ENCODE assay signal across 8 mouse cellular contexts in genomic region chr15:95931013-95931775, GRCm38 (mm10).
DNase-seq lines count a peak whose midpoint lies in the region; ATAC-seq lines count a peak whose summit lies in the region.

No protein-coding gene starts in this region.

- intact Hi-C loops in left cerebral cortex, postnatal 14 days (cut with DNase I): loop anchor here (10.0 kb wide), 1 partner anchor 354 kb away; the partner anchor contains the start of gene Arid2

- peak overlapping the region; percentile 6; the same call in 1 of the 2 replicates for H3K4me2 ChIP-seq in stomach, embryonic 16.5 days (ENCODE audit: low read depth, low read length)

- peaks cover 7% of the 10 kb centered on the region; the same call in 1 of the 2 replicates for H3K4me1 ChIP-seq in stomach, embryonic 16.5 days (ENCODE audit: control insufficient read depth, insufficient read depth, low read length)

- WGBS in stomach, embryonic 16.5 days: 40% methylated on average over 16 of the region's 16 CpGs

- H3K9me3 ChIP-seq in stomach, embryonic 16.5 days (replicated peaks; ENCODE audit: control insufficient read depth, low read length): no peaks in the 10 kb centered on the region

- no peaks in the 10 kb centered on the region for H3K27me3 ChIP-seq in stomach, embryonic 16.5 days (ENCODE audit: control insufficient read depth, insufficient read depth, low read length)

- peak overlapping the region; percentile 71 for H3K27ac ChIP-seq in stomach, embryonic 16.5 days (ENCODE audit: low read length)

- no peak; the same call in 1 of the 2 replicates for ATAC-seq in stomach, embryonic 16.5 days (ENCODE audit: insufficient read depth, low FRiP score)

- H3K9ac ChIP-seq in stomach, embryonic 16.5 days (ENCODE audit: low read length): no peak overlapping the region

- no peak overlapping the region for H3K4me3 ChIP-seq in stomach, embryonic 16.5 days (replicated peaks; ENCODE audit: low read length)

- DNase-seq in embryo, embryonic 10 days (ENCODE audit: low spot score): peak; percentile 26
- DNase-seq in embryo, embryonic 9.5 days (ENCODE audit: extremely low spot score): no peak
- DNase-seq in right cerebral cortex, adult 18-20 months: peak; percentile 68
- no peak for DNase-seq in right cerebral cortex, postnatal 14 days
- peak; percentile 55 to 85 for DNase-seq in left cerebral cortex, postnatal 14 days (ENCODE audit: low spot score in 2 of 2)
- no peak for DNase-seq in thymus, postnatal 10 days (ENCODE audit: low spot score in 2 of 2)
- no peak for DNase-seq in cerebellum, postnatal 36 days

- 0 out of 2 replicates have a peak, but pooled peaks cover 7% of the 10 kb centered on the region for H3K36me3 ChIP-seq in stomach, embryonic 16.5 days (ENCODE audit: control insufficient read depth, insufficient read depth, low read length)

Comparison
In these comparisons a context has a peak if more than half of its experiments do, and no peak if none do; other contexts are left out.
1. DNase-seq: peak in embryo, embryonic 10 days (single experiment), right cerebral cortex, adult 18-20 months (single experiment) and left cerebral cortex, postnatal 14 days (2 of 2); none in embryo, embryonic 9.5 days (single experiment), right cerebral cortex, postnatal 14 days (single experiment), thymus, postnatal 10 days (0 of 2) and cerebellum, postnatal 36 days (0 of 2).